Mouse (Mus musculus) 416B (cell line): ENCODE data around the gene Notch4.
"Not testable (repeated sequence)": the region's sequence is repeated elsewhere in the genome, so short reads cannot be mapped to it uniquely, and the experiment has no call there.

Source experiments
- DNase-seq: peaks from one replicate; pipeline ENCODE4 v3.0.0; 2011; ENCODE audit warnings: low read depth

Gene Notch4

GRCm38 (mm10) chr17:34564003-34564421 lies at the start of gene Notch4:
TSS of gene Notch4 (plus strand) at chr17:34564268.
- peak; percentile 34 for DNase-seq

- no peak for DNase-seq
Observed at GRCm38 (mm10) chr17:34516514-34516913, 47.6 kb upstream of the Notch4 start.

GRCm38 (mm10) chr17:34517252-34517651 lies 46.8 kb upstream of the Notch4 start, which contains the start of gene Btnl6:
TSS of gene Btnl6 (minus strand) at chr17:34517352.
- DNase-seq: no peak

- DNase-seq: no peak
Observed at GRCm38 (mm10) chr17:34517795-34518194, 46.3 kb upstream of the Notch4 start.

- not testable (repeated sequence) for DNase-seq
Observed at GRCm38 (mm10) chr17:34518571-34518970, 45.5 kb upstream of the Notch4 start.

- no peak for DNase-seq
Observed at GRCm38 (mm10) chr17:34519001-34519400, 45.1 kb upstream of the Notch4 start.

- DNase-seq: no peak
Observed at GRCm38 (mm10) chr17:34532671-34533070, 31.4 kb upstream of the Notch4 start.

- not testable (repeated sequence) for DNase-seq
Observed at GRCm38 (mm10) chr17:34543567-34543966, 20.5 kb upstream of the Notch4 start.

GRCm38 (mm10) chr17:34546797-34547196 lies 17.3 kb upstream of the Notch4 start:
- no peak for DNase-seq

- DNase-seq: no peak
Observed at GRCm38 (mm10) chr17:34547601-34548000, 16.5 kb upstream of the Notch4 start.

- no peak for DNase-seq
Observed at GRCm38 (mm10) chr17:34549156-34549555, 14.9 kb upstream of the Notch4 start.

GRCm38 (mm10) chr17:34549843-34550242 lies 14.2 kb upstream of the Notch4 start:
- DNase-seq: no peak

- DNase-seq: peak; percentile 73
Observed at GRCm38 (mm10) chr17:34555483-34555882, 8.6 kb upstream of the Notch4 start.

GRCm38 (mm10) chr17:34556406-34556805 lies 7.7 kb upstream of the Notch4 start:
- peak; percentile 46 for DNase-seq

- no peak for DNase-seq
Observed at GRCm38 (mm10) chr17:34557411-34557810, 6.7 kb upstream of the Notch4 start.

- DNase-seq: no peak
Observed at GRCm38 (mm10) chr17:34559116-34559515, 5.0 kb upstream of the Notch4 start.

- no peak for DNase-seq
Observed at GRCm38 (mm10) chr17:34559895-34560294, 4.2 kb upstream of the Notch4 start.

- no peak for DNase-seq
Observed at GRCm38 (mm10) chr17:34560438-34560837, 3.6 kb upstream of the Notch4 start.

GRCm38 (mm10) chr17:34561200-34561599 lies 2.9 kb upstream of the Notch4 start:
- no peak for DNase-seq

GRCm38 (mm10) chr17:34562595-34562994 lies 1.5 kb upstream of the Notch4 start:
- no peak for DNase-seq

GRCm38 (mm10) chr17:34563354-34563753 lies 714 bp upstream of the Notch4 start:
- no peak for DNase-seq

- no peak for DNase-seq
Observed at GRCm38 (mm10) chr17:34564796-34565195, 728 bp downstream of the Notch4 start.

- no peak for DNase-seq
Observed at GRCm38 (mm10) chr17:34567311-34567710, 3.2 kb downstream of the Notch4 start.

GRCm38 (mm10) chr17:34568421-34568820 lies 4.4 kb downstream of the Notch4 start:
- DNase-seq: no peak

GRCm38 (mm10) chr17:34569919-34570318 lies 5.9 kb downstream of the Notch4 start:
- no peak for DNase-seq
